ENCODE assay signal across 30 mouse cellular contexts in the genomic region with DNA sequence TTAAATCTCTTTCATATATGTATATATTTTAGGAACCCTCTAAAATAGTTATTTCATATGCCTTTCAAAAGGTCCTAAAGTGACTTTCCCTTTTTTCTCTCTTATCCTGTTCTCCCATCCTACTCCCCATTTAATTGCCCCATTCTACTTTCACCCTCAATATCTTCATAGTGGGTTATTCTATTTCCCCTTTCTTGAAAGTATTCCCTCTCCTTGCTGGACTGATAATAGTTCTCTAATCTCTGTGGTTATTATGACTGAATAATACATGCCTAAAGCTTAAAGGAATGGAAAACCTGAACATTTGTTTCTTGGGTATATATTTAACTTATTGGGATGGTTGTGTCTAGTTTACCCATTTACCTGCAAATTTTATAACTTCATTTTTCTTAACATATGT.
"Had no signal": no experiment of that assay in that cellular context is flagged by ENCODE, and none has a peak within 500 bp of the region (broad histone marks: within the 10 kb centered on the region; RNA-seq: fewer than 3 reads in every experiment).

No protein-coding gene starts in this region.

- H3K27me3 ChIP-seq: heart, embryonic 12.5 days; heart, embryonic 13.5 days; heart, embryonic 15.5 days; hindbrain, embryonic 12.5 days; hindbrain, embryonic 13.5 days; hindbrain, embryonic 15.5 days; intestine, embryonic 15.5 days; kidney, embryonic 15.5 days had no signal

- H3K4me1 ChIP-seq: heart, embryonic 12.5 days; heart, embryonic 13.5 days; heart, embryonic 15.5 days; hindbrain, embryonic 10.5 days; hindbrain, embryonic 12.5 days; hindbrain, embryonic 13.5 days; hindbrain, embryonic 15.5 days; intestine, embryonic 15.5 days; kidney, embryonic 15.5 days had no signal

- H3K9ac ChIP-seq: heart, embryonic 12.5 days; heart, embryonic 13.5 days; heart, embryonic 15.5 days; hindbrain, embryonic 12.5 days; hindbrain, embryonic 13.5 days; hindbrain, embryonic 14.5 days; hindbrain, embryonic 15.5 days; intestine, embryonic 15.5 days; kidney, embryonic 15.5 days had no signal

- DNase-seq: heart, postnatal 10 days; heart, postnatal 14 days; heart, postnatal 36 days; heart, postnatal 4 days; kidney, adult 11 months; kidney, adult 18-20 months; kidney, adult 2 months; kidney, adult 8-10 months; kidney, adult 9 months; kidney, postnatal 10 days; kidney, postnatal 14 days; kidney, postnatal 25 days; kidney, postnatal 36 days; kidney, postnatal 4 days; layer of hippocampus, adult 9-11 months; layer of hippocampus, postnatal 36 days had no signal

- H3K4me3 ChIP-seq: heart, embryonic 12.5 days; heart, embryonic 13.5 days; heart, embryonic 15.5 days; hindbrain, embryonic 10.5 days; hindbrain, embryonic 12.5 days; hindbrain, embryonic 13.5 days; hindbrain, embryonic 15.5 days; intestine, embryonic 15.5 days; kidney, embryonic 15.5 days; layer of hippocampus, adult 2 months; left cerebral cortex, adult 2 months had no signal

- H3K9me3 ChIP-seq: heart, embryonic 12.5 days; heart, embryonic 13.5 days; heart, embryonic 15.5 days; hindbrain, embryonic 10.5 days; hindbrain, embryonic 12.5 days; hindbrain, embryonic 13.5 days; hindbrain, embryonic 15.5 days; intestine, embryonic 15.5 days; kidney, embryonic 15.5 days had no signal

- H3K27ac ChIP-seq: heart, embryonic 13.5 days; heart, embryonic 15.5 days; hindbrain, embryonic 10.5 days; hindbrain, embryonic 12.5 days; hindbrain, embryonic 13.5 days; hindbrain, embryonic 14.5 days; hindbrain, embryonic 15.5 days; hindbrain, postnatal 0 days; intestine, embryonic 15.5 days; kidney, embryonic 15.5 days; kidney, postnatal 0 days; layer of hippocampus, adult 2 months; left cerebral cortex, adult 2 months had no signal

- H3K36me3 ChIP-seq: heart, embryonic 12.5 days; heart, embryonic 13.5 days; heart, embryonic 15.5 days; hindbrain, embryonic 10.5 days; hindbrain, embryonic 12.5 days; hindbrain, embryonic 13.5 days; hindbrain, embryonic 15.5 days; intestine, embryonic 15.5 days; kidney, embryonic 15.5 days had no signal
